Mouse (Mus musculus) common myeloid progenitor, adult 5-6 weeks (primary cell): ENCODE data around the gene Slc25a42. TPM values are rescaled to one million over a fixed set of nuclear protein-coding genes. Genes with fewer than 3 reads are reported as not detected.

ENCODE experiments used
- ATAC-seq: replicated peaks from 2 replicates; pipeline ENCODE4 v1.8.0; 2016; ENCODE audit warnings: low read depth, mild to moderate bottlenecking, moderate TSS enrichment, inconsistent platforms; ENCODE audit not compliant: poor library complexity, severe bottlenecking
- total RNA-seq: library from RNA; stranded (forward); fragments of 200-1000, 187-1606 nt; gene quantifications from 2 replicates; pipeline ENCODE4 v1.2.3, GENCODE M21; 2017

Slc25a42 gene
- total RNA-seq, 1 experiment from 2014 or later, result 4.1 TPM

DNA sequence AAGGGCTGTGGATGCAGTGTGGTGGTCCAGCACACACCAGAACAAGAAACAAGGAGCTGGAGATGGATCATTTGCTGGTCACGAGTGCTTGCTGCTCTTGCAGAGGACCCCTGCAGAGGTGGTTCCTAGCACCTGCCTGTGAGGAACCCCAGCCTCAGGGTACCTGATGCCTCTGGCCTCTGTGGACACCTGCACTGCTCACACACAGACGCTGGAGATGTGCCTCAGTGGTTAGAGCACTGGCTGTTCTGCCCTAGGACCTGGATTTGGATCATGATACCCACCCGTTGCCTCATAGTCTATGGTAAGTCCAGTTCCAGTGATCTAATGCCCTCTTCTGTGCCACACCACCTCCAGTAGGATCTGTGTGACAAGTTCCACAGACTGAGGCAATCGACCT is 75.5 kb downstream of the Slc25a42 start:
- no peak for ATAC-seq

- no peak for ATAC-seq
Measured at GRCm38 (mm10) chr8:70134931-70135330, 77.2 kb downstream of the Slc25a42 start.

Other genes starting within 250 kb of the Slc25a42 start
- gene Gatad2a, start 215.9 kb downstream of the Slc25a42 start, total RNA-seq, result 86.7 and 90.0 TPM in 2 replicates
- gene Mau2, start 169.6 kb downstream of the Slc25a42 start, total RNA-seq, result 30.5 and 31.4 TPM in 2 replicates
- gene Sugp1, start 169.5 kb downstream of the Slc25a42 start, total RNA-seq, result 27.7 and 31.5 TPM in 2 replicates
- gene Tm6sf2, start 139.4 kb downstream of the Slc25a42 start, total RNA-seq, result not detected in 2 replicates
- 0.24 TPM in 1 of 2 replicates, not detected in the other for gene Hapln4, start 128.8 kb downstream of the Slc25a42 start, total RNA-seq
- gene Ncan, start 91.4 kb downstream of the Slc25a42 start, total RNA-seq, result not detected in 2 replicates
- gene Nr2c2ap, start 81.0 kb downstream of the Slc25a42 start, total RNA-seq, result 9.0 and 9.2 TPM in 2 replicates
- gene Rfxank, start 73.2 kb downstream of the Slc25a42 start, total RNA-seq, result 5.5 and 16.5 TPM in 2 replicates
- 37.0 and 39.2 TPM in 2 replicates for gene Borcs8, start 72.8 kb downstream of the Slc25a42 start, total RNA-seq
- not detected in 2 replicates for gene Mef2b, start 72.6 kb downstream of the Slc25a42 start, total RNA-seq
- gene Tmem161a, start 39.9 kb downstream of the Slc25a42 start, total RNA-seq, result 11.0 and 15.3 TPM in 2 replicates
- gene Sugp2, start 21.9 kb upstream of the Slc25a42 start, total RNA-seq, result 42.8 and 55.3 TPM in 2 replicates
- 9.6 and 12.4 TPM in 2 replicates for gene Armc6, start 22.2 kb upstream of the Slc25a42 start, total RNA-seq
- gene Homer3, start 70.5 kb upstream of the Slc25a42 start, total RNA-seq, result 11.8 and 12.0 TPM in 2 replicates
- gene Ddx49, start 90.2 kb upstream of the Slc25a42 start, total RNA-seq, result 162 and 168 TPM in 2 replicates
- gene Cope, start 90.2 kb upstream of the Slc25a42 start, total RNA-seq, result 72.8 and 104 TPM in 2 replicates
- not detected in 2 replicates for gene Cers1, start 103.5 kb upstream of the Slc25a42 start, total RNA-seq
- gene Gdf1, start 117.5 kb upstream of the Slc25a42 start, total RNA-seq, result not detected in 2 replicates
- 31.9 and 36.7 TPM in 2 replicates for gene Upf1, start 141.0 kb upstream of the Slc25a42 start, total RNA-seq
- gene Comp, start 161.3 kb upstream of the Slc25a42 start, total RNA-seq, result 0.27 TPM in 1 of 2 replicates, not detected in the other
- 1.1 and 8.9 TPM in 2 replicates for gene Crtc1, start 227.3 kb upstream of the Slc25a42 start, total RNA-seq